Mouse (Mus musculus): Measurements from ENCODE around the gene Pip5k1b.

- TF ChIP-seq CTCF (IDR thresholded peaks at IDR 0.05; ENCODE audit: borderline replicate concordance, insufficient read depth, low read length) (no peak), POLR2A (IDR thresholded peaks at IDR 0.05; ENCODE audit: low read depth, low read length) (no peak)
These were observed 87.1 kb downstream of the Pip5k1b start for GRCm38 (mm10) chr19:24468616-24469015.
